Mouse (Mus musculus) gastrocnemius, postnatal 4 days (tissue): ENCODE results near the gene Rnft2. TPM values are rescaled to one million over a fixed set of nuclear protein-coding genes. Genes with fewer than 3 reads are reported as not detected.

Experiments
- DNase-seq, 2 experiments: peaks; one replicate each; pipeline ENCODE4 v3.0.0; 2021 to 2022; ENCODE audit warnings: low spot score in 2 of 2, mixed read lengths in 2 of 2
- long read RNA-seq, 2 experiments: library from polyadenylated mRNA; stranded (forward); transcript quantifications; one replicate each; pipeline ENCODE4 v2.0.0; 2021
- total RNA-seq, 2 experiments: library from RNA; stranded (reverse); gene quantifications; 2 replicates each; pipeline ENCODE4 v1.2.3; 2021

Rnft2 gene
- total RNA-seq = 1 to 10 TPM; 3.6 to 4.1 TPM
- long read RNA-seq, experiment 1, partial matches to known transcripts = 0 of 1 reads
- long read RNA-seq, experiment 1, other reads (novel, unspliced or antisense) = 1 of 1 reads
- long read RNA-seq, experiment 2, full-length matches to known transcripts = 2 of 7 reads
- long read RNA-seq, experiment 2, partial matches to known transcripts = 2 of 7 reads
- long read RNA-seq, experiment 2, other reads (novel, unspliced or antisense) = 3 of 7 reads

GRCm38 (mm10) chr5:118244606-118245443 lies at the start of gene Rnft2, which contains the start of gene 2410131K14Rik:
Gene Rnft2, minus strand, starts transcription at chr5:118245116.
Gene 2410131K14Rik, plus strand, starts transcription at chr5:118245227.
- peak; percentile 96 to 100 for DNase-seq

- DNase-seq = peak; percentile 88 to 95
Measured at GRCm38 (mm10) chr5:118294086-118294864, 49.4 kb upstream of the Rnft2 start.

GRCm38 (mm10) chr5:118292476-118292875 lies 47.6 kb upstream of the Rnft2 start:
- no peak for DNase-seq

GRCm38 (mm10) chr5:118291453-118291852 lies 46.5 kb upstream of the Rnft2 start:
- DNase-seq = no peak

GRCm38 (mm10) chr5:118277741-118278495 lies 33.0 kb upstream of the Rnft2 start:
- DNase-seq = no peak

DNA sequence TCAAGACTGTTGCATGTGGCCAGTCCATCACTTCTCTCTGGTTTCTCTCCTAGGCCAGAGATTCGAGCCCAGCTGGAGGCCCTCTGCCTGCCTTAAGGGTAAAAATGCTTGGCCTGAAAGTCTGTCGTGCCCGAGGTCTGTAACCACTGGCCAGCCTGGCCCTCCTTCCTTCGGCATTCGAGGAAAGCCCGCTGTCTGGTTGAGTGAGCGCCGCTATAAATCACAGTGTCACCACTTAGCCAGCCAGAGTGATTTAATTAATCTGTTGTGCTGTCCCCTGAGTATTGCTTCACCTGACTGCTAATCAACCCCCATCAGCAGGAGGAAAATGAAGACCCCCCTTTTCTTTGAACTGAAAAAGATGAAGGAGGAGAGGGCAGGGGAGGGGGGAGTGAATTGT lies 31.8 kb upstream of the Rnft2 start:
- no peak for DNase-seq

DNA sequence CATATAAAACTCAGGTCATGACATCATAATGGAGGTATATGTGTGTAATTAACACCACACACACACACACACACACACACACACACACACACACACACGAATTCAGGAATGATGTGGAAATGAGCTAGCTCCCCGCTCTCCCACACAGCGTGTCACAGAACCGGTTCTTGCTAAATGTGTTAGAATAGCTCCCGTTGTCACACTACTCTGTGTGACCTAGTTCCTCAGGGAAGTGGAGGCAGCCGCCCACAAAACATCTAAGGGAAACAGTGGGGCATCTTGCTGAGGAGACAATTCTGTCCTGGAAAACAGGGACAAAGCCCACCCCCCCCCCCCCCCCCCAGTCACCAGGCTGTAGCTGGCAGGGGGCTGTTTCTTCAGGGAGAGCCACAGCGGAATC lies 31.4 kb upstream of the Rnft2 start:
- no peak for DNase-seq

GRCm38 (mm10) chr5:118274546-118274945 lies 29.6 kb upstream of the Rnft2 start:
- DNase-seq = no peak

DNA sequence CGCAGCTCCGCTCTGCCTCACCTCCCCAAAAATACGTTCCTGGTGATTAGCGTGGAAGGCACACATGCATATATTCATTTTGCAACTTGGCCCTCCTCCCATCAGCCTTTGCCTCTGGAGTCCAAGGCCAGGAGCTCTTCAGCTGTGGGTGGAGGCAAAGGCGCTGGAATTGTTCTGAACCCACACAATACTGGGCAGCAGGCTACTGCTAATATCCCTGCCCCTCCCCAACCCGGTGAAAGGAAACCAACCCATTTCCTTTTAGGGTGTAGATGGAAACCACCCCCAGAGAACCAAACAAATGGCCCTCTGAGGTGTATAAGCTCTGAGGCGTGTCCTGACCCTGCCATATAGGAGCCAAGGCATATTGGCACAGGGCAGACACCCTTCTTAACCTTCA lies 28.5 kb upstream of the Rnft2 start:
- DNase-seq = no peak

- DNase-seq = no peak
Measured at GRCm38 (mm10) chr5:118271449-118272110, 26.7 kb upstream of the Rnft2 start.

GRCm38 (mm10) chr5:118268987-118269386 lies 24.1 kb upstream of the Rnft2 start:
- DNase-seq = peak; percentile 75 to 84

DNA sequence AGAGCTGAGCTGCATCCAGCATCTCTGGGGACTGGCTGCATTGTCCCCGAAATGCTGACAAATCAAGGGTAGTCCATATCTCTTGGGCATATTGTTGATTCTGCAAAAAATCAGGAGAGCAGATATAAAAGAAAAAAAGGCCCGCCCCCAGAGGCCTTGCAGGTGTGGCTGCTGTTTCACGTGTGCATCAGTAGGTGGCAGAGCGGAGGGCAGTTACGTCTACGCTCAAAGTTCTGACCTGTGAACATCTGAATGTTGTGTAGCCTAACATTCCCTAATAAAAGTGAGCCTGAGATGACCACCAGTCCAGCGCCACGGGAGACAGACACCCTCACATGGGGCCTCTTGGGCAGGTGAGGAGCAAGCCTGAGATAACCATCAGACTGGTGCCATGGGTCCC lies 21.4 kb upstream of the Rnft2 start:
- DNase-seq = no peak

DNA sequence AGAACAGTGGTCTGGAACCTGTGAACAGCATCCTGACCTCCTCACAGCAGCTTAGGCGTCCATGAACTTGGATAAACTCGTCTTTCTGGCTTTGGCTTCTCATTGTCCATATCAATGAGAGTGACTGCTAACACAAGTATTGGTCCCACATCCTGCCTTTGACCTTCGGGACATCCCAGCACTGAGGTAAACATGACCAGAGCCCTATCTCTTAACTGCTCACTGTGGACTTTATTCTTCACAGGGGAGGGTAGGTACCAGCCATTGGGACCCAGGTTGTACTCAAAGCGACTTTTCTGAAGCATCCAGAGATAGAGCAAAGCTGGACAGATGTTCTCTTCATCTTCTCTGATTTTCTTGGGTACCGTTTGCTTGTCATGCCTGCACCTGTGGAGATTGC lies 20.4 kb upstream of the Rnft2 start:
- DNase-seq = no peak

DNA sequence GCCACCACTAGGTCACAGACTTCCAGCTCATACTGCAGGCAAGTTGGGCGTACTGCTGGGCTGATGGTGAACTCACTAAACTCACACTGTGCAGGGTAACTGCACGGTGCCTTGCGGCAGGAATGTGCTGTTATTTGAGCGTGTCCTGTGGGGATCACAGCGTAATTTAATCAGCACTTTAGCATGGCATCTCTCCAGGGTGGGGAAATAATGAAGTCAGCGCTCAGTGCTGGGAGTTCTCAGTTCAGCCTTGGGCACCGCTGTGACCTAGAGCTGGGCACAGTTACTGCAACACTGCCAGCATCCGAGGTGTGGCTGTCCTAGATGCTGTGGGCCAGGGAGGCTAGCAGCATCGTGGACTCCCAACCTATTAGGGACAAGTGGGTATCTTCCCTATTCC lies 19.4 kb upstream of the Rnft2 start:
- no peak for DNase-seq

- no peak for DNase-seq
Measured at GRCm38 (mm10) chr5:118262418-118262817, 17.5 kb upstream of the Rnft2 start.

DNA sequence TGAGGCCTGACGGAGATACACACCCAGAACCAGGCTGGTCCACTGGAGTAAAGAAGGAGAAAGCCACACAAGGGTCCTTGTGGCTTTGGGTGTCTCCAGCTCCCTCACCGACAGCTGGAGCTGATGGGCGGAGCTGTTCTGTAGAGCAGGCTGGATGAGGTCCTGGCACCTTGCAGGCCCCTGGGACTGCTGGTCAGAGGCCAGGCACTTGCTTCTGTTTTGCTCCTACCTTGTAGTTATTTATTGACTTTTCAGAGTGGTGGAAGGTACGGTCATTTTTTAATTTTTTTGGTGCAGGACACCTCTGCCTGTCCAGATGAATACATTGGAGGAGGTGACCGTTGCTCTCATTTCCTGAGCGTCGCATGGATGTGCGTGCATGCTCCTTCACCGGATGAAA lies 16.3 kb upstream of the Rnft2 start:
- no peak for DNase-seq

- DNase-seq = no peak
Measured at GRCm38 (mm10) chr5:118260642-118261041, 15.7 kb upstream of the Rnft2 start.

DNA sequence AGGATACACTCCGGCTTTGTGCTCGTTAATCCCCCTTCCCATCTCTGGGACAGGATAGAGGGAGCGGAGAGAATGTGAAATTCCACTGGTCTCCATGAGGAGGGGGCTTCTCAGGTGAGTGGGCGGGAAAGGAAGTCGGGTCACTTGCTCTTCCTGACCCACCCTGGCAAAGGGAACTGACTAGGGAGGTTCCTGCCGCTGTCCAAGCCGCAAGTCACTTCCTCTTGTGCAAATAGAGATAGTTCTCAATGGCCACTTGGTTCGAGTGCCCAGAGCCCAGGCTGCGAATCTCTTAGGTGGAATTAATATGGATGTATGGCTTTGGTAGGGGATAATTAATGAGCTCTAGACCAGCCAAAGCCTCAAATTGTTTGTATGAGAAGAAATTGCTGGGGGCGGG lies 15.1 kb upstream of the Rnft2 start:
- no peak for DNase-seq

DNA sequence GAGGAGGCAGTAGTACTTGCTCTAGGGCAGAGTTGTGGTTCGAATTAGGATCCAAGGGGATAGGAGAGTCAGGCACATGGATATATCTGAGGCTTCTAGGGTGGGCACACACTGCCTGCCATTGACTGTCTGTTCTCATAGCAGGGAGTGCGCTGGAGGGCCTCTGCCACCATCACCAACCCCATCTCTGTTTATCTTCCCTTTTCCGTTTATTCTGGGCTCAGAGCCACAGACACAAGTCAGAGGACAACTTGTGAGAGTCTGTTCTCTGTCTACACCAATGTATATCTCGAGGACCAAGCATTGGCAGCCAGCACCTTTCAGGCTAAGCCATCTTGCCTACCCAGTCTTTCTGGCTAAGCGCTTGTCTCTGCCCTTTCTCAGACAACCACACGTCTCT lies 14.7 kb upstream of the Rnft2 start:
- no peak for DNase-seq

- DNase-seq = peak in 1 of 2 experiments; percentile 36
Measured at GRCm38 (mm10) chr5:118259152-118259551, 14.2 kb upstream of the Rnft2 start.

GRCm38 (mm10) chr5:118256981-118257380 lies 12.1 kb upstream of the Rnft2 start:
- DNase-seq = no peak
